Mouse (Mus musculus) stomach, postnatal 0 days (tissue): ENCODE measurements at regions not wholly inside any gene's neighbourhood (a gene's known extent, or its start where the extent isn't known, plus 50 kb on each side); places are given as distances from the start of the nearest gene placed in this dataset.

Experiments
- CTCF ChIP-seq: IDR thresholded peaks from 2 replicates; pipeline ENCODE4 v1.5.1; 2016; ENCODE audit warnings: antibody characterized with exemption, low read depth, mild to moderate bottlenecking, moderate library complexity
- EP300 ChIP-seq: optimal IDR thresholded peaks from 2 replicates; pipeline ENCODE3; 2016; ENCODE audit warnings: antibody characterized with exemption

- no peak for TF ChIP-seq CTCF
- no peak for TF ChIP-seq EP300
These were observed 124.1 kb upstream of the Gm10295 start for GRCm38 (mm10) chr7:71475383-71475782.
